Mouse (Mus musculus) stomach, embryonic 15.5 days (tissue): ENCODE measurements around the gene Ola1. TPM values are rescaled to one million over a fixed set of nuclear protein-coding genes. Genes with fewer than 3 reads are reported as not detected.
A peak's percentile ranks its signal among the peaks of the same experiment; 100 is the strongest.

ENCODE experiments used
- ATAC-seq: fragments of 200-750 bp; cut with Nextera tagmentation; 2 replicates; pipeline ENCODE4 v1.8.0; 2017; ENCODE audit warnings: low read depth, moderate number of reproducible peaks, moderate TSS enrichment; ENCODE audit not compliant: insufficient read depth, low FRiP score
- H3K27ac ChIP-seq: fragments of 300-500 bp; sonication (generic); 2 replicates; pipeline ENCODE4 v1.5.1; 2015; ENCODE audit warnings: mild to moderate bottlenecking, inconsistent platforms
- H3K27me3 ChIP-seq: fragments of 300-500 bp; sonication (generic); replicated peaks from 2 replicates; pipeline ENCODE4 v1.6.1; 2015; ENCODE audit warnings: inconsistent platforms
- H3K36me3 ChIP-seq: fragments of 300-500 bp; sonication (generic); 2 replicates; pipeline ENCODE4 v1.6.1; 2015; ENCODE audit warnings: inconsistent platforms
- H3K4me1 ChIP-seq: fragments of 300-500 bp; sonication (generic); 2 replicates; pipeline ENCODE4 v1.6.1; 2015; ENCODE audit warnings: inconsistent platforms
- H3K4me2 ChIP-seq: fragments of 300-500 bp; sonication (generic); 2 replicates; pipeline ENCODE4 v1.6.1; 2015; ENCODE audit warnings: mild to moderate bottlenecking, inconsistent platforms
- H3K4me3 ChIP-seq: fragments of 300-500 bp; sonication (generic); replicated peaks from 2 replicates; pipeline ENCODE4 v1.5.1; 2015; ENCODE audit warnings: inconsistent platforms
- H3K9ac ChIP-seq: fragments of 300-500 bp; sonication (generic); 2 replicates; pipeline ENCODE4 v1.6.1; 2015; ENCODE audit warnings: inconsistent platforms
- H3K9me3 ChIP-seq: fragments of 300-500 bp; sonication (generic); 2 replicates; pipeline ENCODE4 v1.6.1; 2016; ENCODE audit warnings: inconsistent platforms
- WGBS: fragments of 180-500 bp; shearing (Covaris S2); methylation state at CpG from one replicate; pipeline ENCODE4 v1.1.7; 2015; 5-methylcytosine and 5-hydroxymethylcytosine counted together
- polyA plus RNA-seq: library from polyadenylated mRNA; unstranded; fragments of >200 nt; fragmentation: Nextera tagmentation; extraction: Ambion mirVana; gene quantifications from 2 replicates; pipeline ENCODE4 v1.2.1, GENCODE M21; 2015

Gene Ola1
- polyA plus RNA-seq, 1 experiment from 2014 or later = 77.3 TPM

GRCm38 (mm10) chr2:73082476-73082875, 136.2 kb downstream of the Ola1 start:
- H3K9ac ChIP-seq = no peak overlapping the region
- H3K4me3 ChIP-seq = no peak overlapping the region
- no peak overlapping the region for H3K4me2 ChIP-seq
- no peaks in the 10 kb centered on the region for H3K9me3 ChIP-seq
- no peaks in the 10 kb centered on the region for H3K27me3 ChIP-seq
- 87% methylated on average over 10 of the region's 10 CpGs for WGBS
- peaks cover 6% of the 10 kb centered on the region for H3K4me1 ChIP-seq
- ATAC-seq = no peak
- H3K36me3 ChIP-seq = no peaks in the 10 kb centered on the region
- no peak overlapping the region for H3K27ac ChIP-seq

DNA sequence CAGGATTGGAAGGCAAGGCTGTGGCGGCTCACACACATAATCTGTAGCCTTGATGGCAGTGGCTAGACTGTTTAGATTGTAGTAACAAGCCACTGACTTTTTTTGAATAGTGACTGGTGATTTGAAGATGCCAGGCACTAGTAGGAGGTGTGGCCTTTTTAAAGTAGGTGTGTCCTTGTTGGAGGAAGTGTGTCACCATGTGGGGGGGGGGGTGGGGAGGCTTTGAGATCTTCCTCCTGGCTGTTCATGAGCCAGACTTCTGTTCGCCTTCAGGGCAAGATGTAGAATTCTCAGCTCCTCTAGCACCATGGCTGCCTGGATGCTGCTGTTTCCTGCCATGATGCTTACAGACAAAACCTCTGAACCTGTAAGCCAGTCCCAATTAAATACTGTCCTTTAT, 136.9 kb downstream of the Ola1 start:
- no peaks in the 10 kb centered on the region for H3K9me3 ChIP-seq
- peaks cover 6% of the 10 kb centered on the region for H3K4me1 ChIP-seq
- H3K9ac ChIP-seq = no peak overlapping the region
- H3K4me2 ChIP-seq = no peak overlapping the region
- H3K36me3 ChIP-seq = no peaks in the 10 kb centered on the region
- no peak overlapping the region for H3K4me3 ChIP-seq
- no peak overlapping the region for H3K27ac ChIP-seq
- no peaks in the 10 kb centered on the region for H3K27me3 ChIP-seq
- ATAC-seq = no peak
- WGBS = 71% methylated on average over 2 of the region's 2 CpGs

GRCm38 (mm10) chr2:73080084-73080483, 138.6 kb downstream of the Ola1 start:
- no peaks in the 10 kb centered on the region for H3K36me3 ChIP-seq
- ATAC-seq = no peak

DNA sequence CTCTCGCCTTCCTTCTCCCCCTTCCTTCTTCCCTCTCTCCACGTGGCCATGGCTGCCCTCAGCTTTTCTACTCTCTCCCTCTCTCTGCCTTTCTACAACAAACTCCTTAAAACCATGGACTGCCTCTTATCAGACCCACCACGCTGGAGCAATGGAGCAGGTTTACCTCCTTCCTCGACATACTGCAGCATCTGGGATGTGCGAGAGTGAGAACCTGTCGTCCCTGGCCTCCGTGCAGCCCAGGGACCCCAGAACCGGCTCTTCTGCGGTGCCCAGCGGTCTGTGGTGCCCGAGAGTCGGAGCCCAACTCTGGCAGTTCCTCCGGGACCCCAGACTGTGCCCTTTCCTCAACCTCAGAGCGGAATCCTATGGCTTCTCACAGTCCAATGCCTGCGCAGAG, 139.4 kb downstream of the Ola1 start:
- no peak overlapping the region for H3K4me2 ChIP-seq
- no peaks in the 10 kb centered on the region for H3K4me1 ChIP-seq
- H3K27ac ChIP-seq = no peak overlapping the region
- H3K36me3 ChIP-seq = no peaks in the 10 kb centered on the region
- H3K4me3 ChIP-seq = no peak overlapping the region
- WGBS = 66% methylated on average over 15 of the region's 15 CpGs
- no peak for ATAC-seq
- no peak overlapping the region for H3K9ac ChIP-seq
- H3K9me3 ChIP-seq = no peaks in the 10 kb centered on the region
- no peaks in the 10 kb centered on the region for H3K27me3 ChIP-seq

More at GRCm38 (mm10) chr2:73080084-73080483, 138.6 kb downstream of the Ola1 start:
- no peak overlapping the region for H3K4me3 ChIP-seq
- no peak overlapping the region for H3K4me2 ChIP-seq
- H3K27me3 ChIP-seq = no peaks in the 10 kb centered on the region
- H3K4me1 ChIP-seq = no peaks in the 10 kb centered on the region
- H3K9me3 ChIP-seq = no peaks in the 10 kb centered on the region
- H3K27ac ChIP-seq = no peak overlapping the region
- no CpG with 5 or more reads among the region's 2 CpGs for WGBS
- H3K9ac ChIP-seq = no peak overlapping the region

GRCm38 (mm10) chr2:73073811-73074472, 144.8 kb downstream of the Ola1 start:
- no peak for ATAC-seq
- Histone ChIP-seq H3K4me3 (no peak overlapping the region), H3K9ac (no peak overlapping the region), H3K27ac (no peak overlapping the region), H3K36me3 (no peaks in the 10 kb centered on the region), H3K9me3 (no peaks in the 10 kb centered on the region), H3K27me3 (no peaks in the 10 kb centered on the region), H3K4me2 (no peak overlapping the region), H3K4me1 (no peaks in the 10 kb centered on the region)
- 89% methylated on average over 11 of the region's 11 CpGs for WGBS

- no peak for ATAC-seq
- Histone ChIP-seq H3K4me2 (no peak overlapping the region), H3K27ac (no peak overlapping the region), H3K9ac (no peak overlapping the region), H3K4me3 (no peak overlapping the region), H3K9me3 (no peaks in the 10 kb centered on the region), H3K36me3 (no peaks in the 10 kb centered on the region), H3K27me3 (no peaks in the 10 kb centered on the region), H3K4me1 (peaks cover 9% of the 10 kb centered on the region)
- WGBS = 72% methylated on average over 2 of the region's 2 CpGs
Observed at GRCm38 (mm10) chr2:73071201-73071600, 147.5 kb downstream of the Ola1 start.

- Histone ChIP-seq H3K36me3 (no peaks in the 10 kb centered on the region), H3K9me3 (no peaks in the 10 kb centered on the region), H3K27me3 (no peaks in the 10 kb centered on the region), H3K4me3 (no peak overlapping the region), H3K9ac (no peak overlapping the region), H3K27ac (no peak overlapping the region), H3K4me1 (peaks cover 9% of the 10 kb centered on the region), H3K4me2 (no peak overlapping the region)
- WGBS = 66% methylated on average over 10 of the region's 10 CpGs
- ATAC-seq = no peak
Observed at GRCm38 (mm10) chr2:73070449-73071076, 148.2 kb downstream of the Ola1 start.

GRCm38 (mm10) chr2:73069223-73069825, 149.4 kb downstream of the Ola1 start:
- Histone ChIP-seq H3K27ac (no peak overlapping the region), H3K9me3 (no peaks in the 10 kb centered on the region), H3K4me1 (peaks cover 9% of the 10 kb centered on the region), H3K4me2 (no peak overlapping the region), H3K27me3 (no peaks in the 10 kb centered on the region), H3K9ac (no peak overlapping the region), H3K4me3 (no peak overlapping the region), H3K36me3 (no peaks in the 10 kb centered on the region)
- ATAC-seq = no peak
- 86% methylated on average over 7 of the region's 7 CpGs for WGBS

DNA sequence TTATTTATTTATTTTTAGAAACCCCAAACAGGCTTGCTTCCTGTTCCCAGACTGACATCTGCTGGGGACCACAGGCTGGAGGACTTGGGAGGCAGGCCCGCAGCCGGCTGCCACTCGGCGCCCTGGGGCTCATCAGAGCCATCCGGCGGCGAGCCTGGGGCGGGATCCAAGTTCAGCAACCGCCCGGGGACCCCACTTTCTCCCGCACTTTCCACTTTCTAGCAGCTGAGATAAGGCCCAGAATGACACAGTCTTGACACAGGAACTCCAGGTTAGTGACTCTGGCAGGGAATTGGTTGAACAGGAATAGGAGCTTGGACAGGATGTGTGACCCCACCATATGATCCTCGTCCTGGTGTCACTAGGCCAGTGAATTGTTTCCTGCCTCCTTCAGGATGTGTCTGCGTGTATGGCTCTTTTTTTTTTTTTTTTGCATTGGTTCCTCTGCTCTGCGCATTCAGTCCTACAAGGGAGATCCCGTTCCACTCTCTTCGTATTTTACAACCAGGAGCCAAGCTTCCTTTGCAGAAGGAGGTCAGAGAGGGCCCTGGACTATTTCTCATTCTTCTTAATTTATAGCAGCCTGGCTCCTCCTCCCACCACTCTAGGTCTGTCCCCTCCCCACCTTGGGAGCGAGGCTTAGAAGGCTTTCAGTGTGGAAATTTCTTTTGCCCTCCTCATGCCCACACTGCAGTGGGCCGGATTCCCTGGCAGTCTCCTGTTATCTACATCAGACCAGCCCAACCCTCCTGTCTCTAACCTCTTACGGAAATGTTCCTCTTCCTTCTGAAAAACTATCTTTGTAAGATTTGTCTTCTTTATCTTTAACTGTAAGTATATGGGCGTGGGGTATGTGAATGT, 152.2 kb downstream of the Ola1 start:
- ATAC-seq = no peak
- H3K27me3 ChIP-seq = no peaks in the 10 kb centered on the region
- H3K4me1 ChIP-seq = peaks cover 9% of the 10 kb centered on the region
- no peaks in the 10 kb centered on the region for H3K9me3 ChIP-seq
- H3K4me2 ChIP-seq = peak overlapping the region; percentile 33; the same call in 1 of the 2 replicates
- WGBS = 28% methylated on average over 20 of the region's 20 CpGs
- no peak overlapping the region for H3K4me3 ChIP-seq
- 0 out of 2 replicates have a peak overlapping the region, but pooled peaks have one; percentile 6 for H3K9ac ChIP-seq
- no peaks in the 10 kb centered on the region for H3K36me3 ChIP-seq
- H3K27ac ChIP-seq = no peak overlapping the region

GRCm38 (mm10) chr2:73063911-73064619, 154.7 kb downstream of the Ola1 start:
- H3K4me2 ChIP-seq = no peak overlapping the region
- no peak overlapping the region for H3K27ac ChIP-seq
- 67% methylated on average over 14 of the region's 14 CpGs for WGBS
- no peaks in the 10 kb centered on the region for H3K27me3 ChIP-seq
- H3K4me1 ChIP-seq = peaks cover 14% of the 10 kb centered on the region
- no peaks in the 10 kb centered on the region for H3K9me3 ChIP-seq
- no peaks in the 10 kb centered on the region for H3K36me3 ChIP-seq
- ATAC-seq = no peak
- H3K4me3 ChIP-seq = no peak overlapping the region
- H3K9ac ChIP-seq = no peak overlapping the region

DNA sequence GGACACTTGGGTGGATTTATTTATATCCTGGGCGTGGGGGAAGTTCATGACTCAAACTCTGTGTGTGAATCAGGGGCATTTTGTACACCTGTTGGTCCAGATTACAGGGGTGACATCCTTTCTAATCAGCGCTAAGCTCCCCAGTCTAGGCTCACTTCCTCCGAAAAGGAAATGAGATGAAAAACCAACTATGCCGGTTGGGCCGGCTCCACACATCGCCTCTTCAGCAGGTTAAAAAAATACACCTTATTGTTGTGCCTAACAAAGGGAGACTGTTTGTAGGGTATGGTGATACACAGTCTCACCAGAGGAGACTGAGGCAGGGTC, 158.5 kb downstream of the Ola1 start:
- Histone ChIP-seq H3K4me3 (no peak overlapping the region), H3K27ac (no peak overlapping the region), H3K4me2 (no peak overlapping the region), H3K9me3 (no peaks in the 10 kb centered on the region), H3K27me3 (no peaks in the 10 kb centered on the region), H3K9ac (no peak overlapping the region), H3K36me3 (no peaks in the 10 kb centered on the region), H3K4me1 (peaks cover 5% of the 10 kb centered on the region; the same call in 1 of the 2 replicates)
- WGBS = 57% methylated on average over 6 of the region's 6 CpGs
- peak; percentile 56; the same call in 1 of the 2 replicates for ATAC-seq
